Mouse (Mus musculus): ENCODE measurements around the gene Copb2. TPM values are rescaled to one million over a fixed set of nuclear protein-coding genes. Genes with fewer than 3 reads are reported as not detected.

Copb2 gene
- 10 to 100 TPM; 62.7 to 74.1 TPM for total RNA-seq (2023)

GRCm38 (mm10) chr9:98563137-98564126 lies at the start of gene Copb2:
Gene Copb2, plus strand, starts transcription at chr9:98563721.

GRCm38 (mm10) chr9:98601156-98601836 lies 37.8 kb downstream of the Copb2 start, which contains the start of gene Mrps22:
Gene Mrps22, minus strand, starts transcription at chr9:98601660.

Other genes with a start within 250 kb of the Copb2 start
- under 1 TPM in 1 of 2 experiments, not detected in 1; 0.18 TPM for gene Rbp1, start 140.8 kb upstream of the Copb2 start, total RNA-seq (2023)
- not detected for gene Rbp2, start 77.6 kb upstream of the Copb2 start, total RNA-seq (2023)
- 1 to 10 TPM; 9.2 to 9.5 TPM for gene Mrps22, start 37.9 kb downstream of the Copb2 start, total RNA-seq (2023)

All from neutrophil, adult 59 days (primary cell).